ENCODE assay signal across 21 mouse cellular contexts in genomic region chr10:43317327-43317951, GRCm38 (mm10).
DNase-seq lines count a peak whose midpoint lies in the region; ATAC-seq and TF ChIP-seq lines count a peak whose summit lies in the region.
"Had no signal": no experiment of that assay in that cellular context is flagged by ENCODE, and none has a peak within 500 bp of the region (broad histone marks: within the 10 kb centered on the region; RNA-seq: fewer than 3 reads in every experiment).

No protein-coding gene starts in this region.

- no peak for TF ChIP-seq EP300 in liver, postnatal 0 days (IDR thresholded peaks at IDR 0.05; ENCODE audit: low read depth)

- H3K36me3 ChIP-seq in heart, embryonic 11.5 days (ENCODE audit: control insufficient read depth, insufficient read depth, low read length) = no peaks in the 10 kb centered on the region
- H3K36me3 ChIP-seq in neural tube, embryonic 13.5 days = no peaks in the 10 kb centered on the region
- H3K36me3 ChIP-seq in neural tube, embryonic 15.5 days = no peaks in the 10 kb centered on the region
- no peaks in the 10 kb centered on the region for H3K36me3 ChIP-seq in hindbrain, embryonic 13.5 days
- no peaks in the 10 kb centered on the region for H3K36me3 ChIP-seq in liver, postnatal 0 days (replicated peaks; ENCODE audit: insufficient read depth, low read length)
- H3K36me3 ChIP-seq: heart, embryonic 15.5 days; neural tube, embryonic 12.5 days had no signal

- DNase-seq in heart, adult 11 months = peak; percentile 25
- DNase-seq in retina, embryonic 14.5 days (ENCODE audit: low spot score) = peak; percentile 86
- DNase-seq in urinary bladder, adult 2 months (ENCODE audit: low spot score) = no peak
- DNase-seq in liver, postnatal 0 days = no peak
- DNase-seq: adrenal gland, postnatal 25 days; cerebellum, adult 11-12 months; cerebellum, postnatal 36 days; gastrocnemius, postnatal 10 days; heart, adult 2 months; heart, postnatal 4 days; kidney, adult 11 months; kidney, postnatal 10 days; layer of hippocampus, postnatal 36 days had no signal

- no peak overlapping the region for H3K27ac ChIP-seq in heart, embryonic 11.5 days (ENCODE audit: low read depth, low read length)
- H3K27ac ChIP-seq in neural tube, embryonic 13.5 days (replicated peaks) = peak overlapping the region; percentile 39
- H3K27ac ChIP-seq in neural tube, embryonic 15.5 days (replicated peaks) = no peak overlapping the region
- peak overlapping the region; percentile 75 for H3K27ac ChIP-seq in hindbrain, embryonic 13.5 days
- no peak overlapping the region for H3K27ac ChIP-seq in liver, postnatal 0 days (ENCODE audit: low read depth)
- H3K27ac ChIP-seq: heart, adult 2 months; heart, embryonic 15.5 days; liver, embryonic 14.5 days; neural tube, embryonic 12.5 days had no signal

- no peak overlapping the region for H3K9ac ChIP-seq in heart, embryonic 11.5 days (ENCODE audit: low read depth, low read length)
- 0 out of 2 replicates have a peak overlapping the region, but pooled peaks have one; percentile 6 for H3K9ac ChIP-seq in neural tube, embryonic 13.5 days
- no peak overlapping the region for H3K9ac ChIP-seq in neural tube, embryonic 15.5 days (replicated peaks)
- peak overlapping the region; percentile 2; the same call in 1 of the 2 replicates for H3K9ac ChIP-seq in hindbrain, embryonic 13.5 days
- H3K9ac ChIP-seq in liver, postnatal 0 days (replicated peaks) = no peak overlapping the region
- H3K9ac ChIP-seq: heart, embryonic 15.5 days; liver, embryonic 14.5 days; neural tube, embryonic 12.5 days had no signal

- ATAC-seq in heart, embryonic 11.5 days (replicated peaks; ENCODE audit: insufficient number of reproducible peaks, low FRiP score, low TSS enrichment) = no peak
- ATAC-seq in neural tube, embryonic 13.5 days (ENCODE audit: low read depth) = peak; percentile 47; the same call in 1 of the 2 replicates
- ATAC-seq in neural tube, embryonic 15.5 days (ENCODE audit: low FRiP score) = no peak
- peak; percentile 79 for ATAC-seq in hindbrain, embryonic 13.5 days (ENCODE audit: low FRiP score)
- no peak for ATAC-seq in liver, postnatal 0 days

- H3K4me1 ChIP-seq in heart, embryonic 11.5 days (ENCODE audit: control insufficient read depth, insufficient read depth, low read length) = peaks cover 16% of the 10 kb centered on the region
- peaks cover 26% of the 10 kb centered on the region for H3K4me1 ChIP-seq in neural tube, embryonic 13.5 days (replicated peaks)
- peaks cover 9% of the 10 kb centered on the region for H3K4me1 ChIP-seq in neural tube, embryonic 15.5 days
- H3K4me1 ChIP-seq in hindbrain, embryonic 13.5 days (replicated peaks) = peaks cover 17% of the 10 kb centered on the region
- H3K4me1 ChIP-seq in liver, postnatal 0 days (ENCODE audit: insufficient read depth) = peaks cover 8% of the 10 kb centered on the region; the same call in 1 of the 2 replicates

- no peak overlapping the region for H3K4me2 ChIP-seq in heart, embryonic 11.5 days
- no peak overlapping the region for H3K4me2 ChIP-seq in neural tube, embryonic 13.5 days
- no peak overlapping the region for H3K4me2 ChIP-seq in neural tube, embryonic 15.5 days
- H3K4me2 ChIP-seq in hindbrain, embryonic 13.5 days = no peak overlapping the region
- no peak overlapping the region for H3K4me2 ChIP-seq in liver, postnatal 0 days (ENCODE audit: low read depth, low read length)
- H3K4me2 ChIP-seq: heart, embryonic 15.5 days; neural tube, embryonic 12.5 days had no signal

- no peaks in the 10 kb centered on the region for H3K27me3 ChIP-seq in heart, embryonic 11.5 days (ENCODE audit: control insufficient read depth, insufficient read depth, low read length)
- H3K27me3 ChIP-seq in neural tube, embryonic 13.5 days = no peaks in the 10 kb centered on the region
- no peaks in the 10 kb centered on the region for H3K27me3 ChIP-seq in neural tube, embryonic 15.5 days (replicated peaks)
- no peaks in the 10 kb centered on the region for H3K27me3 ChIP-seq in hindbrain, embryonic 13.5 days
- no peaks in the 10 kb centered on the region for H3K27me3 ChIP-seq in liver, postnatal 0 days (ENCODE audit: insufficient read depth, low read length)
- H3K27me3 ChIP-seq: heart, embryonic 15.5 days; neural tube, embryonic 12.5 days had no signal

- H3K9me3 ChIP-seq in heart, embryonic 11.5 days (replicated peaks; ENCODE audit: control insufficient read depth, low read length) = no peaks in the 10 kb centered on the region
- no peaks in the 10 kb centered on the region for H3K9me3 ChIP-seq in neural tube, embryonic 13.5 days
- no peaks in the 10 kb centered on the region for H3K9me3 ChIP-seq in neural tube, embryonic 15.5 days (replicated peaks)
- H3K9me3 ChIP-seq in hindbrain, embryonic 13.5 days = no peaks in the 10 kb centered on the region
- H3K9me3 ChIP-seq in liver, postnatal 0 days (ENCODE audit: low read length) = no peaks in the 10 kb centered on the region
- H3K9me3 ChIP-seq: G1E; heart, embryonic 15.5 days; neural tube, embryonic 12.5 days had no signal

- H3K4me3 ChIP-seq in heart, embryonic 11.5 days (ENCODE audit: low read depth, low read length) = no peak overlapping the region
- no peak overlapping the region for H3K4me3 ChIP-seq in neural tube, embryonic 13.5 days
- H3K4me3 ChIP-seq in neural tube, embryonic 15.5 days (replicated peaks) = no peak overlapping the region
- no peak overlapping the region for H3K4me3 ChIP-seq in hindbrain, embryonic 13.5 days
- no peak overlapping the region for H3K4me3 ChIP-seq in liver, postnatal 0 days (ENCODE audit: low read depth, low read length)
- H3K4me3 ChIP-seq: heart, adult 2 months; heart, embryonic 15.5 days; neural tube, embryonic 12.5 days had no signal

- 89% methylated on average over 9 of the region's 9 CpGs for WGBS in heart, embryonic 11.5 days (ENCODE audit: insufficient replicate concordance)
- WGBS in neural tube, embryonic 13.5 days = 36% methylated on average over 9 of the region's 9 CpGs
- 34% methylated on average over 9 of the region's 9 CpGs for WGBS in neural tube, embryonic 15.5 days
- 38% methylated on average over 9 of the region's 9 CpGs for WGBS in hindbrain, embryonic 13.5 days
- 84% methylated on average over 9 of the region's 9 CpGs for WGBS in liver, postnatal 0 days (ENCODE audit: insufficient replicate concordance)

- TF ChIP-seq CTCF in liver, postnatal 0 days (IDR thresholded peaks at IDR 0.05; ENCODE audit: low read depth) = no peak

Comparison
In these comparisons a context has a peak if more than half of its experiments do, and no peak if none do; other contexts are left out.
1. ATAC-seq: peak in neural tube, embryonic 13.5 days (single experiment) and hindbrain, embryonic 13.5 days (single experiment); none in heart, embryonic 11.5 days (single experiment), neural tube, embryonic 15.5 days (single experiment) and liver, postnatal 0 days (single experiment).
2. H3K27ac ChIP-seq: peak in neural tube, embryonic 13.5 days (single experiment) and hindbrain, embryonic 13.5 days (single experiment); none in heart, embryonic 11.5 days (single experiment), neural tube, embryonic 15.5 days (single experiment) and liver, postnatal 0 days (single experiment).
3. H3K9ac ChIP-seq: peak in neural tube, embryonic 13.5 days (single experiment) and hindbrain, embryonic 13.5 days (single experiment); none in heart, embryonic 11.5 days (single experiment), neural tube, embryonic 15.5 days (single experiment) and liver, postnatal 0 days (single experiment).
4. DNase-seq: peak in heart, adult 11 months (single experiment) and retina, embryonic 14.5 days (single experiment); none in urinary bladder, adult 2 months (single experiment) and liver, postnatal 0 days (single experiment).